Comparison of ENCODE assay signal across 16 mouse cellular contexts in the genomic region with DNA sequence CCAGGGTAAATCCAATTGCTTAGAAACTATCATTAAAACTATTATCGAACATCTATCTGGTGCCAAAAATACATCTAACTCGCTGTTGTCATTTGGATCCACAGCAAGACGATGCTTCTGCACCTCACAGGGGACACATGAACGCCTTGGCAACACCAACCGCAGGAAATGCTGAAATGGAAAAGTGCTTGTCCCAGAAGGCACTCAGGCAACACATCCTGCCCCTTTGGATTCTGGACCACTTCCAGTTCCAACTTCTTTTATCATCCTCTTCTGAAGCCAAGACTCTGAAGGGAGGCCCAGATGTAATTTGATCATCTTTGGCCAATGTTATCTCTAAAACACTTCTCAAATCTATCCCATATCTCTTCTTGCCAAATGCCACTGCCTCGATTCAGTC.
DNase-seq lines count a peak whose midpoint lies in the region; ATAC-seq and TF ChIP-seq lines count a peak whose summit lies in the region.
"Had no signal": no experiment of that assay in that cellular context is flagged by ENCODE, and none has a peak within 500 bp of the region (broad histone marks: within the 10 kb centered on the region; RNA-seq: fewer than 3 reads in every experiment).

No protein-coding gene starts in this region.

- intact Hi-C loops in heart, postnatal 36 days (cut with DNase I): loop anchor here (10.0 kb wide), 1 partner anchor 180 kb away; no protein-coding TSS in a partner anchor

- no peak overlapping the region for H3K27ac ChIP-seq in limb, embryonic 14.5 days (replicated peaks; ENCODE audit: low read depth, low read length)
- H3K27ac ChIP-seq in limb, embryonic 10.5 days: no peak overlapping the region
- no peak overlapping the region for H3K27ac ChIP-seq in intestine, postnatal 0 days (ENCODE audit: low read depth, low read length)
- no peak overlapping the region for H3K27ac ChIP-seq in cerebellum, adult 2 months (ENCODE audit: insufficient read depth, low read length)
- H3K27ac ChIP-seq: limb, embryonic 15.5 days; neural tube, embryonic 12.5 days; stomach, embryonic 15.5 days had no signal

- no peak overlapping the region for H3K4me2 ChIP-seq in limb, embryonic 14.5 days (replicated peaks; ENCODE audit: low read depth, low read length, severe bottlenecking)
- no peak overlapping the region for H3K4me2 ChIP-seq in intestine, postnatal 0 days (replicated peaks; ENCODE audit: low read depth)
- H3K4me2 ChIP-seq: limb, embryonic 15.5 days; midbrain, embryonic 11.5 days; neural tube, embryonic 12.5 days; stomach, embryonic 15.5 days had no signal

- TF ChIP-seq CTCF in intestine, postnatal 0 days (IDR thresholded peaks at IDR 0.05; ENCODE audit: low read depth): no peak
- no peak for TF ChIP-seq CTCF in cerebellum, adult 2 months (IDR thresholded peaks at IDR 0.05; ENCODE audit: borderline replicate concordance, insufficient read depth, low read depth, low read length)

- no peak overlapping the region for H3K9ac ChIP-seq in limb, embryonic 14.5 days (ENCODE audit: low read depth, low read length, severe bottlenecking)
- no peak overlapping the region for H3K9ac ChIP-seq in intestine, postnatal 0 days (ENCODE audit: low read depth, low read length)
- H3K9ac ChIP-seq: limb, embryonic 15.5 days; neural tube, embryonic 12.5 days; stomach, embryonic 15.5 days had no signal

- ATAC-seq in limb, embryonic 14.5 days (ENCODE audit: low FRiP score, low read depth): no peak
- no peak for ATAC-seq in intestine, postnatal 0 days
- ATAC-seq: activated CD4-positive, CD25-positive, alpha-beta regulatory T cell, adult 4 months had no signal

- no peak overlapping the region for H3K4me3 ChIP-seq in limb, embryonic 14.5 days (replicated peaks; ENCODE audit: low read length)
- H3K4me3 ChIP-seq in limb, embryonic 10.5 days: no peak overlapping the region
- H3K4me3 ChIP-seq in intestine, postnatal 0 days (ENCODE audit: low read depth, low read length): no peak overlapping the region
- no peak overlapping the region for H3K4me3 ChIP-seq in cerebellum, adult 2 months (replicated peaks; ENCODE audit: insufficient read depth, low read depth, low read length)
- H3K4me3 ChIP-seq: limb, embryonic 15.5 days; neural tube, embryonic 12.5 days; stomach, embryonic 15.5 days had no signal

- H3K4me1 ChIP-seq in limb, embryonic 14.5 days (ENCODE audit: control insufficient read depth, insufficient read depth, low read length): no peaks in the 10 kb centered on the region
- H3K4me1 ChIP-seq in limb, embryonic 10.5 days: no peaks in the 10 kb centered on the region
- no peaks in the 10 kb centered on the region for H3K4me1 ChIP-seq in intestine, postnatal 0 days (replicated peaks; ENCODE audit: control insufficient read depth, insufficient read depth, low read length)
- H3K4me1 ChIP-seq in cerebellum, adult 2 months (ENCODE audit: control insufficient read depth, insufficient read depth, low read length): no peaks in the 10 kb centered on the region
- H3K4me1 ChIP-seq: limb, embryonic 15.5 days; neural tube, embryonic 12.5 days; stomach, embryonic 15.5 days had no signal

- no peaks in the 10 kb centered on the region for H3K36me3 ChIP-seq in limb, embryonic 14.5 days (ENCODE audit: control insufficient read depth, insufficient read depth, low read length)
- H3K36me3 ChIP-seq in limb, embryonic 10.5 days: no peaks in the 10 kb centered on the region
- no peaks in the 10 kb centered on the region for H3K36me3 ChIP-seq in intestine, postnatal 0 days (ENCODE audit: control insufficient read depth, insufficient read depth)
- H3K36me3 ChIP-seq: limb, embryonic 15.5 days; neural tube, embryonic 12.5 days; stomach, embryonic 15.5 days had no signal

- H3K27me3 ChIP-seq in limb, embryonic 14.5 days (ENCODE audit: control insufficient read depth, insufficient read depth, low read length): no peaks in the 10 kb centered on the region
- no peaks in the 10 kb centered on the region for H3K27me3 ChIP-seq in limb, embryonic 10.5 days (ENCODE audit: low read depth, poor library complexity, severe bottlenecking)
- H3K27me3 ChIP-seq in intestine, postnatal 0 days (replicated peaks; ENCODE audit: control insufficient read depth, insufficient read depth, low read length): no peaks in the 10 kb centered on the region
- H3K27me3 ChIP-seq in cerebellum, adult 2 months (ENCODE audit: control insufficient read depth, insufficient read depth, low read length): no peaks in the 10 kb centered on the region
- H3K27me3 ChIP-seq: limb, embryonic 15.5 days; neural tube, embryonic 12.5 days; stomach, embryonic 15.5 days had no signal

- no peaks in the 10 kb centered on the region for H3K9me3 ChIP-seq in limb, embryonic 14.5 days (ENCODE audit: control insufficient read depth, low read length)
- H3K9me3 ChIP-seq in limb, embryonic 10.5 days (replicated peaks): no peaks in the 10 kb centered on the region
- H3K9me3 ChIP-seq in intestine, postnatal 0 days (ENCODE audit: control insufficient read depth): no peaks in the 10 kb centered on the region
- H3K9me3 ChIP-seq: limb, embryonic 15.5 days; neural tube, embryonic 12.5 days; stomach, embryonic 15.5 days had no signal

- WGBS in limb, embryonic 14.5 days: 75% methylated on average over 6 of the region's 6 CpGs
- whole genome bisulfite sequencing in limb, embryonic 10.5 days: 87% methylated on average over 6 of the region's 6 CpGs
- WGBS in intestine, postnatal 0 days: 80% methylated on average over 6 of the region's 6 CpGs
- WGBS in cerebellum, adult 2 months: 24% methylated on average over 6 of the region's 6 CpGs

- peak; percentile 30 for DNase-seq in adrenal gland, postnatal 10 days
- no peak for DNase-seq in adrenal gland, postnatal 25 days
- peak; percentile 3 for DNase-seq in limb, embryonic 14.5 days (ENCODE audit: low spot score)
- DNase-seq in limb, embryonic 10.5 days (ENCODE audit: low spot score): no peak
- DNase-seq in heart, postnatal 36 days: peak; percentile 3 to 5
- DNase-seq in lung, postnatal 4 days: peak; percentile 9 to 31
- no peak for DNase-seq in cerebellum, adult 2 months
- DNase-seq: cerebellum, adult 11 months; embryo, embryonic 11 days; right cerebral cortex, postnatal 14 days had no signal

- no peak for TF ChIP-seq POLR2A in limb, embryonic 14.5 days (IDR thresholded peaks at IDR 0.05; ENCODE audit: borderline replicate concordance, extremely low read depth, insufficient read depth, insufficient read length)
- TF ChIP-seq POLR2A in cerebellum, adult 2 months (IDR thresholded peaks at IDR 0.05; ENCODE audit: borderline replicate concordance, insufficient read depth, low read length): no peak

Comparison
In these comparisons a context has a peak if more than half of its experiments do, and no peak if none do; other contexts are left out.
1. DNase-seq: peak in adrenal gland, postnatal 10 days (single experiment), limb, embryonic 14.5 days (single experiment), heart, postnatal 36 days (2 of 2) and lung, postnatal 4 days (2 of 2); none in adrenal gland, postnatal 25 days (single experiment), limb, embryonic 10.5 days (single experiment) and cerebellum, adult 2 months (0 of 2).